Mouse (Mus musculus): Measurements from ENCODE around the gene Pde4a.

DNA sequence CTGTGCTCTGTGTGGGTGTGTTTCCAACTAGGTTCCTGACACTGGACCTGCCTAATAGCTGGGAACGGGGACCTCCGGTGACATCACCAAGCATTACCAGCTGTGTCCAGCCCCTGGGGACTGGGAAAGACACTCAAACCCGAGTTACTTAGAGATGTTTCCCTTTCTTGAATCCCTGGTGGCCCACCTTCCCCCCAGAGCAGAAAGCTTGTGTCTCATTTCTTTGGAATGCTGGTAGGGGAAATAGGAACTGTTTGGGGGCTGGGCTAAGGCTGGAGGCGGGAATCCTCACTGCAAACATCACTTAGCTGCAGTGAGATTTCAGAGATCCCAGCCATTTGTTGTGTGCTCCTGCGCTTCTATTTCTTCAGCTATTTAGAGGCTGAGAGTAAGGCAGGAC lies 11.7 kb upstream of the Pde4a start:
- TF ChIP-seq CTCF (IDR thresholded peaks at IDR 0.05; ENCODE audit: low read depth), result no peak
- no peak for TF ChIP-seq EP300 (optimal IDR thresholded peaks at IDR 0.05)
